Mouse (Mus musculus): ENCODE measurements around the gene Ybx2.

DNA sequence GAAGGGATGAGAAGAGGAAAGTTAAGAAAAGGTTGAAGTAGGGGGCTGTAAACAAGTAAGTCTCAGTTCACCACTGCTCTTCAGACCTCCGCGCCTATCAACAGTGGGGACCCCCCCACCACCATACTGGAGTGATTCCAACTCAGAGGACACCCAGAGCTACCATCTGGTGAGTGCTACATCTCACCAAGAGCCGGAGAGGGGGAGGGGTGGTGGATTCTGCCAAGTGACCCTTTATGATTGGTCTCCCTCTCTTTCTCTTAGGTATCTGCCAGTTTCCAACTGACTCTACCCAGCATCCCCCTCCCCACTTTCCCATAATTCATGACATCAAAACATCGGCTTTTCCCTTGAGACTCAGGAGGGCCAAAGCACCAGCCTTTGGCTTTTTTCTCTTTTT is 5.4 kb downstream of the Ybx2 start:
- TF ChIP-seq CTCF (IDR thresholded peaks at IDR 0.05; ENCODE audit: low read depth, low read length) (no peak), POLR2A (IDR thresholded peaks at IDR 0.05; ENCODE audit: extremely low read depth, insufficient read depth, low read length) (no peak)

All from liver, adult 2 months (tissue).